Mouse (Mus musculus) megakaryocyte progenitor cell, adult 5-6 weeks (primary cell): Measurements from ENCODE around the gene Kifap3. TPM values are rescaled to one million over a fixed set of nuclear protein-coding genes. Genes with fewer than 3 reads are reported as not detected.

Source experiments
- ATAC-seq: replicated peaks from 2 replicates; pipeline ENCODE4 v1.8.0; 2016; ENCODE audit warnings: mild to moderate bottlenecking, moderate TSS enrichment, inconsistent platforms; ENCODE audit not compliant: poor library complexity
- total RNA-seq, 2 experiments: library from RNA; stranded (forward) in 1 of 2; stranded (reverse) in 1 of 2; fragments of 157-497, 149-512 nt in 1 of 2; fragments of 200-1000 nt in 1 of 2; gene quantifications; 2 replicates each; pipeline versions ENCODE4 v1.2.3 to v1.2.4; 2015 to 2017

The Kifap3 gene
- total RNA-seq, 2 experiments from 2014 or later = 11.8 to 14.8 TPM

DNA sequence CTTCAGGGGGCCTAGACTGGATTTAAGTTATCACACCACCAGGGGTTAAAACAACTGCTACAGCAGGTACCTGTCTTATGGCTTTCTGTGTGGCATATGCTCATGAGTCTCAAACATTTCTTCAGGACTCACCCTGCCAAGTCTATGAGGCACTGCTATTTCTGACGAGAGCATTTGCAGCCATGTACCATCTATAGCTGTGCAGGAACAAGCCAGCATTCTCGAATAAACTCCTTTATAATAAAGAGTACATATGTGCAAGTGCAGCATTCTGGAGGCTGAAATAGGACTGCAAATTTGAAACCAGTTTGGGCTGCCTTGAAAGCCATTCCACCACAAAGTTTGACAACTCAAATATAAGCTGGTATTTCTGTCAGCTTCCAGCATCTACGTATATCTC lies 178.7 kb downstream of the Kifap3 start:
- no peak for ATAC-seq

DNA sequence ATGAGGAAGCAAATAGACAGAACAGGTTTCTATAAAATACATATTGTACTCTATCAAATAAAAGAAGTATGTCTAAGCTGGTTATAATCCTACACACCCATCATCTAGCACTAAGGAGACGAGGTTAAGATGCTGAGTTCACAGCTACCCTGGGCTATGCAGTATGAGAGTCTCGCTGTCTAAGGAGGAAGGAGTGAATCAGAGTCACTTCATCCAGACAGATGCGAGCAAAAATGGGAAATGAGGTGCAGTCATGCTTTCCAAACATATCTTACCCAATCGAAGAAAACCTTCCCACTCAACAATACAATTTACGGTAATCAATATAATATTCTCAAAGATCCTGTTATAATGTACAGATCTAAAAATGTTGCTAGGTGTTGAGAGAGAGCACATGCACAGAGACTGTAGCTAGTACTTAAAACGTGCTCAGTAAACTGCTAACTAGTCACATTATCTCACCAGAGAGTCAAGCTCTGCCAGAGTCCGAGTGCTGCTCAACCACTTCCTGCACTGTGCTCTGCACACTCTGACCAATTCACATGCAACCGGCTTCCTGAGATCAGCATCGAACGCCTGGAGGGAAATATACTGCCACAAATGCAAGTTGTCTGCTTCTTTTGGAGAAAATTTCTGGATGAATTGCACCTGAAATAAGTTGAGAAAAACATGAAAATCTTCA lies 184.8 kb downstream of the Kifap3 start:
- peak; percentile 78 for ATAC-seq

Other genes with a start within 250 kb of the Kifap3 start
- not detected in 2 replicates for gene Mettl11b, start 54.4 kb upstream of the Kifap3 start, total RNA-seq (2015)
- not detected in 2 replicates for gene Mettl11b, start 54.4 kb upstream of the Kifap3 start, total RNA-seq (2017)
- 28.1 and 39.6 TPM in 2 replicates for gene Scyl3, start 149.5 kb downstream of the Kifap3 start, total RNA-seq (2015)
- 14.5 and 16.9 TPM in 2 replicates for gene Scyl3, start 149.5 kb downstream of the Kifap3 start, total RNA-seq (2017)
- 20.4 and 25.5 TPM in 2 replicates for gene BC055324, start 215.2 kb downstream of the Kifap3 start, total RNA-seq (2015)
- 19.9 and 20.0 TPM in 2 replicates for gene BC055324, start 215.2 kb downstream of the Kifap3 start, total RNA-seq (2017)
- gene Mettl18, start 215.3 kb downstream of the Kifap3 start, total RNA-seq (2015) = 5.1 and 6.8 TPM in 2 replicates
- 15.2 and 20.2 TPM in 2 replicates for gene Mettl18, start 215.3 kb downstream of the Kifap3 start, total RNA-seq (2017)